Mouse (Mus musculus): ENCODE data around the gene Zfp708.

DNA sequence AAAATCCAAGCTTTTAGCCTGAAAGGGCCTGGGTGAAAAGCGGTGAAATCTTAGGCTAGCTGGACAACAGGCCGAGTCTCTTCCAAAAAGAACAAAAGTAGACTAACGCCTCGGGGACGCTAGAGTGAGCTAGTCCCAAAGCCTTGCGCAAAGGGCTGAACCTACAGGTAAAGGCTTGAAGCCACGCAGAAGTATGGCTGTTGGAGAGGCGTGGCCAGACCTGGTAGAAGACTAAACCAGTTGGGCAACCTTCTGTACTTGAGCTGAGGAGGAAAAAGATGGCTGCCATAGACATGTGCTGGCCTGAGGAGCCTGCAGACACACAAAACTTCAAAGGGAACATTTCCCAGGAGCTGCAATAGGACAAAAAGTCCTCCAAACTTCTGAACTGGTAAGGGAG lies 32.4 kb downstream of the Zfp708 start:
- TF ChIP-seq CTCF (IDR thresholded peaks at IDR 0.05) (no peak), POLR2A (IDR thresholded peaks at IDR 0.05; ENCODE audit: insufficient read depth, low read depth, low read length) (no peak)
